Mouse (Mus musculus): ENCODE measurements at regions not wholly inside any gene's neighbourhood (a gene's known extent, or its start where the extent isn't known, plus 50 kb on each side); places are given as distances from the start of the nearest gene placed in this dataset.

GRCm38 (mm10) chr13:97552236-97552635 lies 208.2 kb downstream of the Gm10260 start:
- Histone ChIP-seq H3K9ac (no peak overlapping the region), H3K4me3 (no peak overlapping the region), H3K36me3 (no peaks in the 10 kb centered on the region), H3K4me2 (no peak overlapping the region), H3K27me3 (no peaks in the 10 kb centered on the region), H3K27ac (no peak overlapping the region), H3K9me3 (no peaks in the 10 kb centered on the region), H3K4me1 (peaks cover 30% of the 10 kb centered on the region)
- no peak for ATAC-seq (ENCODE audit: borderline replicate concordance, extremely low read depth, low FRiP score, low TSS enrichment)
- WGBS: 84% methylated on average over 4 of the region's 4 CpGs

- Histone ChIP-seq H3K36me3 (no peaks in the 10 kb centered on the region), H3K27ac (no peak overlapping the region), H3K4me3 (no peak overlapping the region), H3K4me2 (no peak overlapping the region), H3K4me1 (peaks cover 37% of the 10 kb centered on the region), H3K9ac (no peak overlapping the region), H3K9me3 (no peaks in the 10 kb centered on the region), H3K27me3 (no peaks in the 10 kb centered on the region)
- no peak for ATAC-seq (ENCODE audit: borderline replicate concordance, extremely low read depth, low FRiP score, low TSS enrichment)
- WGBS: 88% methylated on average over 3 of the region's 3 CpGs
Measured at GRCm38 (mm10) chr13:97550880-97551279, 209.6 kb downstream of the Gm10260 start.

- H3K4me2 ChIP-seq: no peak overlapping the region
- no peak overlapping the region for H3K27ac ChIP-seq
- no peak for ATAC-seq (ENCODE audit: borderline replicate concordance, extremely low read depth, low FRiP score, low TSS enrichment)
- H3K9ac ChIP-seq: no peak overlapping the region
- H3K9me3 ChIP-seq: no peaks in the 10 kb centered on the region
- no peaks in the 10 kb centered on the region for H3K27me3 ChIP-seq
- 82% methylated on average over 5 of the region's 5 CpGs for WGBS
- H3K36me3 ChIP-seq: no peaks in the 10 kb centered on the region
- no peak overlapping the region for H3K4me3 ChIP-seq
- peaks cover 37% of the 10 kb centered on the region for H3K4me1 ChIP-seq
Measured at GRCm38 (mm10) chr13:97550172-97550571, 210.3 kb downstream of the Gm10260 start.

GRCm38 (mm10) chr13:97549384-97549783 lies 211.0 kb downstream of the Gm10260 start:
- Histone ChIP-seq H3K4me2 (no peak overlapping the region), H3K9ac (no peak overlapping the region), H3K9me3 (no peaks in the 10 kb centered on the region), H3K27me3 (no peaks in the 10 kb centered on the region), H3K4me1 (peaks cover 33% of the 10 kb centered on the region), H3K36me3 (no peaks in the 10 kb centered on the region), H3K4me3 (no peak overlapping the region), H3K27ac (peak overlapping the region; percentile 89)
- whole genome bisulfite sequencing: 80% methylated on average over 6 of the region's 6 CpGs
- ATAC-seq (ENCODE audit: borderline replicate concordance, extremely low read depth, low FRiP score, low TSS enrichment): no peak

GRCm38 (mm10) chr13:97548527-97548977 lies 211.9 kb downstream of the Gm10260 start:
- H3K9ac ChIP-seq: no peak overlapping the region
- H3K36me3 ChIP-seq: no peaks in the 10 kb centered on the region
- no peaks in the 10 kb centered on the region for H3K27me3 ChIP-seq
- H3K27ac ChIP-seq: peak overlapping the region; percentile 89
- peak; percentile 83; the same call in 1 of the 2 replicates for ATAC-seq (ENCODE audit: borderline replicate concordance, extremely low read depth, low FRiP score, low TSS enrichment)
- under 1% methylated on average over 9 of the region's 9 CpGs for WGBS
- H3K4me3 ChIP-seq: no peak overlapping the region
- no peaks in the 10 kb centered on the region for H3K9me3 ChIP-seq
- H3K4me2 ChIP-seq: 0 out of 2 replicates have a peak overlapping the region, but pooled peaks have one; percentile 11
- peaks cover 32% of the 10 kb centered on the region for H3K4me1 ChIP-seq

- no peaks in the 10 kb centered on the region for H3K9me3 ChIP-seq
- H3K27me3 ChIP-seq: no peaks in the 10 kb centered on the region
- H3K27ac ChIP-seq: peak overlapping the region; percentile 89
- no peak for ATAC-seq (ENCODE audit: borderline replicate concordance, extremely low read depth, low FRiP score, low TSS enrichment)
- H3K4me1 ChIP-seq: peaks cover 32% of the 10 kb centered on the region
- no peaks in the 10 kb centered on the region for H3K36me3 ChIP-seq
- no peak overlapping the region for H3K4me2 ChIP-seq
- 57% methylated on average over 5 of the region's 5 CpGs for WGBS
- H3K9ac ChIP-seq: no peak overlapping the region
- H3K4me3 ChIP-seq: no peak overlapping the region
Measured at GRCm38 (mm10) chr13:97546936-97547335, 213.5 kb downstream of the Gm10260 start.

- Histone ChIP-seq H3K4me3 (no peak overlapping the region), H3K9ac (no peak overlapping the region), H3K27me3 (no peaks in the 10 kb centered on the region), H3K36me3 (no peaks in the 10 kb centered on the region), H3K4me1 (peaks cover 32% of the 10 kb centered on the region), H3K27ac (no peak overlapping the region), H3K9me3 (no peaks in the 10 kb centered on the region), H3K4me2 (no peak overlapping the region)
- no peak for ATAC-seq (ENCODE audit: borderline replicate concordance, extremely low read depth, low FRiP score, low TSS enrichment)
- WGBS: 64% methylated on average over 9 of the region's 9 CpGs
Measured at GRCm38 (mm10) chr13:97545971-97546454, 214.4 kb downstream of the Gm10260 start.

GRCm38 (mm10) chr13:97539686-97540085 lies 220.7 kb downstream of the Gm10260 start:
- Histone ChIP-seq H3K9me3 (no peaks in the 10 kb centered on the region), H3K4me2 (no peak overlapping the region), H3K9ac (no peak overlapping the region), H3K27ac (no peak overlapping the region), H3K36me3 (no peaks in the 10 kb centered on the region), H3K27me3 (no peaks in the 10 kb centered on the region), H3K4me1 (peaks cover 3% of the 10 kb centered on the region; the same call in 1 of the 2 replicates), H3K4me3 (no peak overlapping the region)
- 74% methylated on average over 9 of the region's 9 CpGs for WGBS
- no peak for ATAC-seq (ENCODE audit: borderline replicate concordance, extremely low read depth, low FRiP score, low TSS enrichment)

GRCm38 (mm10) chr13:97538441-97538840 lies 222.0 kb downstream of the Gm10260 start:
- no peak for ATAC-seq (ENCODE audit: borderline replicate concordance, extremely low read depth, low FRiP score, low TSS enrichment)
- Histone ChIP-seq H3K36me3 (no peaks in the 10 kb centered on the region), H3K4me1 (peaks cover 16% of the 10 kb centered on the region), H3K9ac (no peak overlapping the region), H3K4me2 (no peak overlapping the region), H3K4me3 (no peak overlapping the region), H3K27ac (no peak overlapping the region), H3K27me3 (no peaks in the 10 kb centered on the region), H3K9me3 (no peaks in the 10 kb centered on the region)
- WGBS: 87% methylated on average over 7 of the region's 7 CpGs

- H3K36me3 ChIP-seq: no peaks in the 10 kb centered on the region
- H3K9ac ChIP-seq: no peak overlapping the region
- WGBS: 67% methylated on average over 7 of the region's 7 CpGs
- no peak overlapping the region for H3K4me3 ChIP-seq
- H3K4me2 ChIP-seq: no peak overlapping the region
- H3K4me1 ChIP-seq: peaks cover 20% of the 10 kb centered on the region
- H3K27me3 ChIP-seq: no peaks in the 10 kb centered on the region
- H3K27ac ChIP-seq: no peak overlapping the region
- ATAC-seq (ENCODE audit: borderline replicate concordance, extremely low read depth, low FRiP score, low TSS enrichment): no peak
- H3K9me3 ChIP-seq: no peaks in the 10 kb centered on the region
Measured at GRCm38 (mm10) chr13:97537686-97538085, 222.7 kb downstream of the Gm10260 start.

- H3K27me3 ChIP-seq: no peaks in the 10 kb centered on the region
- ATAC-seq (ENCODE audit: borderline replicate concordance, extremely low read depth, low FRiP score, low TSS enrichment): no peak
- H3K36me3 ChIP-seq: no peaks in the 10 kb centered on the region
- no peak overlapping the region for H3K9ac ChIP-seq
- WGBS: 90% methylated on average over 11 of the region's 11 CpGs
- no peak overlapping the region for H3K4me3 ChIP-seq
- peaks cover 20% of the 10 kb centered on the region for H3K4me1 ChIP-seq
- no peak overlapping the region for H3K4me2 ChIP-seq
- H3K27ac ChIP-seq: no peak overlapping the region
- no peaks in the 10 kb centered on the region for H3K9me3 ChIP-seq
Measured at GRCm38 (mm10) chr13:97537206-97537605, 223.2 kb downstream of the Gm10260 start.

GRCm38 (mm10) chr13:97533896-97534666 lies 226.4 kb downstream of the Gm10260 start:
- H3K9ac ChIP-seq: no peak overlapping the region
- H3K9me3 ChIP-seq: no peaks in the 10 kb centered on the region
- H3K4me3 ChIP-seq: no peak overlapping the region
- peak; percentile 78; the same call in 1 of the 2 replicates for ATAC-seq (ENCODE audit: borderline replicate concordance, extremely low read depth, low FRiP score, low TSS enrichment)
- peaks cover 20% of the 10 kb centered on the region for H3K4me1 ChIP-seq
- WGBS: 43% methylated on average over 11 of the region's 11 CpGs
- no peaks in the 10 kb centered on the region for H3K27me3 ChIP-seq
- H3K27ac ChIP-seq: 0 out of 2 replicates have a peak overlapping the region, but pooled peaks have one; percentile 27
- H3K4me2 ChIP-seq: no peak overlapping the region
- no peaks in the 10 kb centered on the region for H3K36me3 ChIP-seq

Measured in lung, embryonic 15.5 days (tissue).